Mouse (Mus musculus): ENCODE measurements around the gene Fbrs. TPM values are rescaled to one million over a fixed set of nuclear protein-coding genes. Genes with fewer than 3 reads are reported as not detected.

Gene Fbrs
- total RNA-seq, 1 experiment, result 11.1 TPM

DNA sequence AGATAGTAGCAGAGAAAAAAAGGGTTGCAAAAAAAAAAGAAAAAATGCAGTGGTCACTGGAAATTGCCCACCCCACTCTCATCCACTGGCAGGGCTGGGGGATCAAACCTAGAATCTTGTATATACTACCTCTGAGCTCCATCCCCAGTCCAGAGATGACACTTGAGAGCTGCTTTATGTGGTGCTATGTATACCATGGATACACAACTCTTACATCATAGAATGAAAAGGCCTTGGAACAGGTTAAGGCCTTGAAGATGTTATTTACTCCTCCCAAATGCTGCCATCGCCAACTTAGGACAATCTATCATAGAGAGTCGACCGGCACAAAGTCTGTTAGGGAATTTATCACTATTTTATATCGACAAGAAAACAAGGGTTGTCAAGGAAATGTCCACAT, 2.1 kb upstream of the Fbrs start:
- Histone ChIP-seq H3K27ac (ENCODE audit: insufficient read depth, low read depth, low read length, poor library complexity, severe bottlenecking) (no peak overlapping the region), H3K4me3 (ENCODE audit: insufficient read depth in 1 of 2, low read depth in 1 of 2, low read length in 2 of 2, poor library complexity in 1 of 2, severe bottlenecking in 1 of 2) (peak overlapping the region in 1 of 2 experiments; percentile 98; a peak in 2 of 4 replicates), H3K9ac (ENCODE audit: insufficient read depth, low read depth, low read length, poor library complexity, severe bottlenecking) (no peak overlapping the region; the same call in 1 of the 2 replicates), H3K36me3 (ENCODE audit: control insufficient read depth, insufficient read depth, low read length, poor library complexity, severe bottlenecking) (peaks cover 27% of the 10 kb centered on the region), H3K9me3 (ENCODE audit: control insufficient read depth, insufficient read depth, low read depth, low read length) (no peaks in the 10 kb centered on the region), H3K4me1 (ENCODE audit: control insufficient read depth in 2 of 2, insufficient read depth in 2 of 2, low read length in 2 of 2, poor library complexity in 1 of 2) (peaks cover 5 to 9% of the 10 kb centered on the region in 2 experiments; a peak in 1 of 4 replicates)
- no peak for DNase-seq (ENCODE audit: low read depth, low spot score)
- no peak for TF ChIP-seq ZNF384 (IDR thresholded peaks at IDR 0.05; ENCODE audit: low read depth, low read length)
- no peak for TF ChIP-seq HCFC1 (IDR thresholded peaks at IDR 0.05; ENCODE audit: borderline replicate concordance, insufficient read depth, low read length)
- TF ChIP-seq ZC3H11A (IDR thresholded peaks at IDR 0.05; ENCODE audit: borderline replicate concordance, low read depth, low read length), result no peak
- TF ChIP-seq CHD2 (IDR thresholded peaks at IDR 0.05; ENCODE audit: low read depth, low read length), result no peak
- TF ChIP-seq MAFK (IDR thresholded peaks at IDR 0.05; ENCODE audit: insufficient read depth, low read depth, low read length), result no peak
- in situ Hi-C loops (cut with MboI; ENCODE audit: low sequenced_read_pairs in 2 of 2, unreplicated experiment in 2 of 2), result no loop called here

DNA sequence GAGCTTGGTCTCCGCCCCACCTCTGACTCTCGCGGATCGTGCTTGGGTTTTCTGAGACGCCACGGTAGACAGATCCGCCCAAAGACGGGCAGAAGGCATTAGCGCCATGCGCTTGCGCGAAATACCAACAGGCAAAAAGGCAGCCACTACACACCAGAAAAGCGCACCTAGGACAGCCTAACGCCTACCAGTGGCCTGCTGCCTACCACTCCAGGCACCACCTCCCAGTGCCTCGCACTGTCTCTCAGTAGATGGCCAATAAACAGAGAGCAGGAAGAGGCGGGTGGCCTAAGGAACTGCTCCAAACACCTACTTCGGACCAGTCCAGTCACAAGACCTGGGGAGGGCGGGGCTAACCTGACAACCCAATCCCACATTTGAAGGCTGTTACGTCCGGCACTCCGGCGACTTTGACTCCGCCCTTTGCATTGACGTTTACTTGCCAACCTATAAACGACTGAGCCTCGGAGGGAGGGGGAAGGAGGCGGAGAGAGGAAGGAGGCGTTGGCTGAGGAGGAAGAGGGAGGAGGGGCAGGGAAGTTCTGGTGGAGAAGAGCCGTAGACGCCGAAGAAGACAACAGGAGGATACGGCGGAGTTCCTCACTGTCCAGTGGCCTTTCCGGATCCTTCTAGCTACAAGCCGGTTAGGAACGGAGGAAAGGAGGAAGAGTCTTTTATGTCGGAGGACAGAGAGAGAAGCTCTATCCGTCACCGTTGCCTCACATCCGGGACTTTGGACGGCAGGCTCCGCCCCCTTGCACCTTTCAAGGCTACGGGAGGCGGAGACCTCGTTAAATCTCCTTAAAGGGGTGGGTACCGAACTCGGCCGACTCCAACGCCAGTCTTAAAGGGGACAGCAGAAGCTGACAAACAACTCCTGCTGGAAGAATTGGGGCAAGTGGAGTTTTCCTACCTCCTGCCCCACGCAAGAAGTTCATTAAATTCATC, 1.0 kb upstream of the Fbrs start:
- in situ Hi-C loops (cut with MboI; ENCODE audit: low sequenced_read_pairs in 2 of 2, unreplicated experiment in 2 of 2), result no loop called here
- Histone ChIP-seq H3K36me3 (ENCODE audit: control insufficient read depth, insufficient read depth, low read length, poor library complexity, severe bottlenecking) (peaks cover 33% of the 10 kb centered on the region), H3K4me3 (ENCODE audit: insufficient read depth in 1 of 2, low read depth in 1 of 2, low read length in 2 of 2, poor library complexity in 1 of 2, severe bottlenecking in 1 of 2) (peak overlapping the region; percentile 87 to 98), H3K27ac (ENCODE audit: insufficient read depth, low read depth, low read length, poor library complexity, severe bottlenecking) (peak overlapping the region; percentile 89), H3K9ac (ENCODE audit: insufficient read depth, low read depth, low read length, poor library complexity, severe bottlenecking) (peak overlapping the region; percentile 86), H3K9me3 (ENCODE audit: control insufficient read depth, insufficient read depth, low read depth, low read length) (no peaks in the 10 kb centered on the region), H3K4me1 (ENCODE audit: control insufficient read depth in 2 of 2, insufficient read depth in 2 of 2, low read length in 2 of 2, poor library complexity in 1 of 2) (peaks cover 3 to 9% of the 10 kb centered on the region in 2 experiments; a peak in 1 of 4 replicates)
- TF ChIP-seq ZNF384 (IDR thresholded peaks at IDR 0.05; ENCODE audit: low read depth, low read length) (no peak), HCFC1 (IDR thresholded peaks at IDR 0.05; ENCODE audit: borderline replicate concordance, insufficient read depth, low read length) (peak; percentile 81), ZC3H11A (IDR thresholded peaks at IDR 0.05; ENCODE audit: borderline replicate concordance, low read depth, low read length) (no peak), CHD2 (IDR thresholded peaks at IDR 0.05; ENCODE audit: low read depth, low read length) (no peak), MAFK (IDR thresholded peaks at IDR 0.05; ENCODE audit: insufficient read depth, low read depth, low read length) (no peak)
- DNase-seq (ENCODE audit: low read depth, low spot score), result peak; percentile 100

DNA sequence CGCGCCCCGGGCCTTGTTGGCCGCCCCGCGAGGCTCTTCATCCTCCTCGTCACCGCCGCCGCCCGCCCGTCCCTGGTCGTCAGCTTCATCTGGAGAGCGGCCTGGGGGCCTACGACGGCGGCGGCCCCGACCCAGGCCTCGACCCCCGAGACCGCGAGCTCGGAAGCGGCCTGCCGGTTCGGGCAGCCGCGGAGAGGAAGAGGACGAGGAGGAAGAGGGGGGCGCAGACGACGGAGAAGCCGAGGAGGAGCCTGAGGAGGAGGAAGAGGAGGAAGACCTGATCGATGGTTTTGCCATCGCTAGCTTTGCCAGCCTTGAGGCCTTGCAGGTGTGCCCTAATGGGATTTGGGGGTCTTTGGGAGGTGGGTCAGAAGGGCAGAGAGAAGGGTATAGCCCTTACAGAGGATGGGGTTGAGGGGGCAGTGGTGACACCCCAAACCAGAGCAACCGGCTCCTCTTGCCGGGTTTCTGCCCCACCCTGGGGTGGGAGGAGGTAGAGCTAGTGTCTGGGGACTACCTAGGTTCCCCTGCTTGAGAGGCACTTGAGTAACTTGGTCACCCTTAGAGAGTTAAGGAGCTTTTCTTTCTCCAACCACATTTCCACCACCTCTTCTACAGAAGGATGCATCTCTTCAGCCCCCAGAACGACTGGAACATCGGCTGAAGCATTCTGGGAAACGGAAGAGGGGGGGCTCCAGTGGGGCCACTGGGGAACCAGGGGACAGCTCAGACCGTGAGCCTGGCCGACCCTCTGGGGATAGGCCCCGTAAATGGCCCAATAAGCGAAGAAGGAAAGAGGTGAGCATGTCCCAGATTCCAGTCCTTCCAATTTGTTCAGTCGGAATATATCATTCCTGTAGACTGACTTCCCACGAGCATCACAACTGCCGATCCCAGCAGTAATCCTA, 573 bp downstream of the Fbrs start:
- Histone ChIP-seq H3K4me3 (ENCODE audit: insufficient read depth in 1 of 2, low read depth in 1 of 2, low read length in 2 of 2, poor library complexity in 1 of 2, severe bottlenecking in 1 of 2) (peak overlapping the region; percentile 87 to 98), H3K9me3 (ENCODE audit: control insufficient read depth, insufficient read depth, low read depth, low read length) (no peaks in the 10 kb centered on the region), H3K9ac (ENCODE audit: insufficient read depth, low read depth, low read length, poor library complexity, severe bottlenecking) (peak overlapping the region; percentile 69), H3K4me1 (ENCODE audit: control insufficient read depth in 2 of 2, insufficient read depth in 2 of 2, low read length in 2 of 2, poor library complexity in 1 of 2) (peaks cover 3 to 9% of the 10 kb centered on the region in 2 experiments; a peak in 1 of 4 replicates), H3K36me3 (ENCODE audit: control insufficient read depth, insufficient read depth, low read length, poor library complexity, severe bottlenecking) (peaks cover 30% of the 10 kb centered on the region), H3K27ac (ENCODE audit: insufficient read depth, low read depth, low read length, poor library complexity, severe bottlenecking) (no peak overlapping the region)
- DNase-seq (ENCODE audit: low read depth, low spot score), result no peak
- in situ Hi-C loops (cut with MboI; ENCODE audit: low sequenced_read_pairs in 2 of 2, unreplicated experiment in 2 of 2), result no loop called here
- TF ChIP-seq MAFK (IDR thresholded peaks at IDR 0.05; ENCODE audit: insufficient read depth, low read depth, low read length) (no peak), ZNF384 (IDR thresholded peaks at IDR 0.05; ENCODE audit: low read depth, low read length) (no peak), CHD2 (IDR thresholded peaks at IDR 0.05; ENCODE audit: low read depth, low read length) (no peak), HCFC1 (IDR thresholded peaks at IDR 0.05; ENCODE audit: borderline replicate concordance, insufficient read depth, low read length) (no peak), ZC3H11A (IDR thresholded peaks at IDR 0.05; ENCODE audit: borderline replicate concordance, low read depth, low read length) (no peak)

DNA sequence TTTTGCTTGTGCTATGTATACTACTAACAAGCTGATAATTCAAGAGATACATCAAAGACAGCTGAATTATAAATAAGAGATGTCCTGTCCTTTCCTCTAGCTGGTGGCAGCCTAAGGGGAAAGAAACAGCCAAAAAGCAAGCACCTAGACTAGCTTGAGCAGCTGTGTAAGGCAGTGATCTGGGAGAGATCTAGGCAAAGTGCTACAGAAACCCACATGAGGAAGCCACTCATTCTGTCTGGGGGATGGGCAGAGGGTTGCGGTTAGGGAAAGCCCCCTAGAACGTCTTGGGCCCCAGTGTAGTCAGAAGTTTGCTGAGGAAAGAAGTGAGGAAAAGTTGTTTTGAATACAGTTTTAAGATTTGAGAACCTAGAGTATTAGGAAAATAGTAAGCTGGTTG, 1.3 kb downstream of the Fbrs start:
- Histone ChIP-seq H3K36me3 (ENCODE audit: control insufficient read depth, insufficient read depth, low read length, poor library complexity, severe bottlenecking) (peaks cover 28% of the 10 kb centered on the region), H3K9me3 (ENCODE audit: control insufficient read depth, insufficient read depth, low read depth, low read length) (no peaks in the 10 kb centered on the region), H3K4me1 (ENCODE audit: control insufficient read depth in 2 of 2, insufficient read depth in 2 of 2, low read length in 2 of 2, poor library complexity in 1 of 2) (peaks cover 3 to 9% of the 10 kb centered on the region in 2 experiments; a peak in 1 of 4 replicates), H3K4me3 (ENCODE audit: insufficient read depth in 1 of 2, low read depth in 1 of 2, low read length in 2 of 2, poor library complexity in 1 of 2, severe bottlenecking in 1 of 2) (no peak overlapping the region; a peak in 1 of 4 replicates), H3K27ac (ENCODE audit: insufficient read depth, low read depth, low read length, poor library complexity, severe bottlenecking) (no peak overlapping the region), H3K9ac (ENCODE audit: insufficient read depth, low read depth, low read length, poor library complexity, severe bottlenecking) (no peak overlapping the region)
- no peak for DNase-seq (ENCODE audit: low read depth, low spot score)
- TF ChIP-seq ZC3H11A (IDR thresholded peaks at IDR 0.05; ENCODE audit: borderline replicate concordance, low read depth, low read length) (no peak), MAFK (IDR thresholded peaks at IDR 0.05; ENCODE audit: insufficient read depth, low read depth, low read length) (no peak), CHD2 (IDR thresholded peaks at IDR 0.05; ENCODE audit: low read depth, low read length) (no peak), HCFC1 (IDR thresholded peaks at IDR 0.05; ENCODE audit: borderline replicate concordance, insufficient read depth, low read length) (no peak), ZNF384 (IDR thresholded peaks at IDR 0.05; ENCODE audit: low read depth, low read length) (no peak)
- in situ Hi-C loops (cut with MboI; ENCODE audit: low sequenced_read_pairs in 2 of 2, unreplicated experiment in 2 of 2), result no loop called here
